Mouse (Mus musculus): ENCODE data around the gene Syne4. TPM values are rescaled to one million over a fixed set of nuclear protein-coding genes. Genes with fewer than 3 reads are reported as not detected.

Gene Syne4
- total RNA-seq, 2 experiments from 2014 or later, result 0.25 TPM; not detected in 1

Other genes starting within 250 kb of the Syne4 start
Only the 30 nearest of the 32 such genes appear.
- 4.4 and 4.9 TPM in 2 replicates for gene Zfp82, start 241.9 kb upstream of the Syne4 start, total RNA-seq (2015)
- 3.4 and 4.9 TPM in 2 replicates for gene Zfp82, start 241.9 kb upstream of the Syne4 start, total RNA-seq (2017)
- not detected in 2 replicates for gene Gm26920, start 224.4 kb upstream of the Syne4 start, total RNA-seq (2015)
- gene Gm26920, start 224.4 kb upstream of the Syne4 start, total RNA-seq (2017), result not detected in 2 replicates
- 9.2 and 11.8 TPM in 2 replicates for gene Zfp566, start 224.3 kb upstream of the Syne4 start, total RNA-seq (2015)
- 4.2 and 5.5 TPM in 2 replicates for gene Zfp566, start 224.3 kb upstream of the Syne4 start, total RNA-seq (2017)
- gene Zfp260, start 220.0 kb upstream of the Syne4 start, total RNA-seq (2015), result 33.1 and 34.6 TPM in 2 replicates
- 26.4 and 35.4 TPM in 2 replicates for gene Zfp260, start 220.0 kb upstream of the Syne4 start, total RNA-seq (2017)
- gene Zfp382, start 192.9 kb upstream of the Syne4 start, total RNA-seq (2015), result 2.7 and 4.2 TPM in 2 replicates
- 7.1 and 8.2 TPM in 2 replicates for gene Zfp382, start 192.9 kb upstream of the Syne4 start, total RNA-seq (2017)
- 62.2 and 64.3 TPM in 2 replicates for gene Zfp146, start 145.1 kb upstream of the Syne4 start, total RNA-seq (2015)
- 88.0 and 101 TPM in 2 replicates for gene Zfp146, start 145.1 kb upstream of the Syne4 start, total RNA-seq (2017)
- 0.98 TPM in 1 of 2 replicates, not detected in the other for gene Cox7a1, start 130.7 kb upstream of the Syne4 start, total RNA-seq (2015)
- 3.3 and 7.0 TPM in 2 replicates for gene Cox7a1, start 130.7 kb upstream of the Syne4 start, total RNA-seq (2017)
- gene Capns1, start 116.0 kb upstream of the Syne4 start, total RNA-seq (2015), result 319 and 322 TPM in 2 replicates
- 165 and 206 TPM in 2 replicates for gene Capns1, start 116.0 kb upstream of the Syne4 start, total RNA-seq (2017)
- gene Polr2i, start 82.9 kb upstream of the Syne4 start, total RNA-seq (2015), result 75.7 and 78.4 TPM in 2 replicates
- gene Polr2i, start 82.9 kb upstream of the Syne4 start, total RNA-seq (2017), result 60.6 and 69.9 TPM in 2 replicates
- 95.9 and 112 TPM in 2 replicates for gene Tbcb, start 82.5 kb upstream of the Syne4 start, total RNA-seq (2015)
- gene Tbcb, start 82.5 kb upstream of the Syne4 start, total RNA-seq (2017), result 27.6 and 37.1 TPM in 2 replicates
- 0.32 TPM in 1 of 2 replicates, not detected in the other for gene Ovol3, start 79.1 kb upstream of the Syne4 start, total RNA-seq (2015)
- 0.12 TPM in 1 of 2 replicates, not detected in the other for gene Ovol3, start 79.1 kb upstream of the Syne4 start, total RNA-seq (2017)
- 0.39 TPM in 1 of 2 replicates, not detected in the other for gene Thap8, start 34.7 kb upstream of the Syne4 start, total RNA-seq (2015)
- gene Thap8, start 34.7 kb upstream of the Syne4 start, total RNA-seq (2017), result 0.33 and 0.34 TPM in 2 replicates
- gene Wdr62, start 34.4 kb upstream of the Syne4 start, total RNA-seq (2015), result 14.7 and 22.8 TPM in 2 replicates
- gene Wdr62, start 34.4 kb upstream of the Syne4 start, total RNA-seq (2017), result 7.8 and 11.5 TPM in 2 replicates
- gene Clip3, start 23.1 kb upstream of the Syne4 start, total RNA-seq (2015), result not detected in 2 replicates
- gene Clip3, start 23.1 kb upstream of the Syne4 start, total RNA-seq (2017), result not detected in 2 replicates
- gene Alkbh6, start 6.1 kb upstream of the Syne4 start, total RNA-seq (2015), result 17.8 and 21.9 TPM in 2 replicates
- 34.2 and 41.8 TPM in 2 replicates for gene Alkbh6, start 6.1 kb upstream of the Syne4 start, total RNA-seq (2017)
- gene E130208F15Rik, start 6.9 kb downstream of the Syne4 start, total RNA-seq (2015), result 0.47 TPM in 1 of 2 replicates, not detected in the other
- gene E130208F15Rik, start 6.9 kb downstream of the Syne4 start, total RNA-seq (2017), result 1.6 and 2.0 TPM in 2 replicates
- gene Sdhaf1, start 9.1 kb downstream of the Syne4 start, total RNA-seq (2015), result 7.6 and 9.0 TPM in 2 replicates
- 10.5 and 11.7 TPM in 2 replicates for gene Sdhaf1, start 9.1 kb downstream of the Syne4 start, total RNA-seq (2017)
- gene Lrfn3, start 48.0 kb downstream of the Syne4 start, total RNA-seq (2015), result not detected in 2 replicates
- not detected in 2 replicates for gene Lrfn3, start 48.0 kb downstream of the Syne4 start, total RNA-seq (2017)
- gene Tyrobp, start 99.0 kb downstream of the Syne4 start, total RNA-seq (2015), result 406 and 473 TPM in 2 replicates
- gene Tyrobp, start 99.0 kb downstream of the Syne4 start, total RNA-seq (2017), result 229 and 322 TPM in 2 replicates
- 28.1 and 30.3 TPM in 2 replicates for gene Hcst, start 105.0 kb downstream of the Syne4 start, total RNA-seq (2015)
- 10.0 and 12.7 TPM in 2 replicates for gene Hcst, start 105.0 kb downstream of the Syne4 start, total RNA-seq (2017)
- 14.1 and 24.0 TPM in 2 replicates for gene Nfkbid, start 106.9 kb downstream of the Syne4 start, total RNA-seq (2015)
- 5.3 and 13.7 TPM in 2 replicates for gene Nfkbid, start 106.9 kb downstream of the Syne4 start, total RNA-seq (2017)
- gene Aplp1, start 130.7 kb downstream of the Syne4 start, total RNA-seq (2015), result not detected in 2 replicates
- gene Aplp1, start 130.7 kb downstream of the Syne4 start, total RNA-seq (2017), result not detected in 2 replicates
- gene Kirrel2, start 142.9 kb downstream of the Syne4 start, total RNA-seq (2015), result not detected in 2 replicates
- gene Kirrel2, start 142.9 kb downstream of the Syne4 start, total RNA-seq (2017), result not detected in 2 replicates
- gene Nphs1, start 143.5 kb downstream of the Syne4 start, total RNA-seq (2015), result 0.27 TPM in 1 of 2 replicates, not detected in the other
- 0.58 and 0.95 TPM in 2 replicates for gene Nphs1, start 143.5 kb downstream of the Syne4 start, total RNA-seq (2017)
- not detected in 2 replicates for gene Prodh2, start 178.8 kb downstream of the Syne4 start, total RNA-seq (2015)
- gene Prodh2, start 178.8 kb downstream of the Syne4 start, total RNA-seq (2017), result not detected in 2 replicates
- 4.5 and 5.8 TPM in 2 replicates for gene Arhgap33, start 220.3 kb downstream of the Syne4 start, total RNA-seq (2015)
- 1.4 and 2.0 TPM in 2 replicates for gene Arhgap33, start 220.3 kb downstream of the Syne4 start, total RNA-seq (2017)
- 11.7 and 12.2 TPM in 2 replicates for gene Hspb6, start 237.4 kb downstream of the Syne4 start, total RNA-seq (2015)
- 3.5 and 4.4 TPM in 2 replicates for gene Hspb6, start 237.4 kb downstream of the Syne4 start, total RNA-seq (2017)
- gene Proser3, start 237.5 kb downstream of the Syne4 start, total RNA-seq (2015), result 11.5 and 16.3 TPM in 2 replicates
- 1.8 and 4.7 TPM in 2 replicates for gene Proser3, start 237.5 kb downstream of the Syne4 start, total RNA-seq (2017)
- gene Lin37, start 245.0 kb downstream of the Syne4 start, total RNA-seq (2015), result 54.8 and 67.5 TPM in 2 replicates
- 27.2 and 39.8 TPM in 2 replicates for gene Lin37, start 245.0 kb downstream of the Syne4 start, total RNA-seq (2017)
- gene U2af1l4, start 248.5 kb downstream of the Syne4 start, total RNA-seq (2015), result 21.4 and 23.4 TPM in 2 replicates
- gene U2af1l4, start 248.5 kb downstream of the Syne4 start, total RNA-seq (2017), result 86.9 and 96.7 TPM in 2 replicates